Mouse (Mus musculus): ENCODE measurements around the gene Olfr165.
"Not testable (repeated sequence)": the region's sequence is repeated elsewhere in the genome, so short reads cannot be mapped to it uniquely, and the experiment has no call there.

Olfr165 gene

GRCm38 (mm10) chr16:19423034-19423433 is at the start of gene Olfr165:
Olfr165 (minus strand) TSS chr16:19423134.
- no peak for DNase-seq

DNA sequence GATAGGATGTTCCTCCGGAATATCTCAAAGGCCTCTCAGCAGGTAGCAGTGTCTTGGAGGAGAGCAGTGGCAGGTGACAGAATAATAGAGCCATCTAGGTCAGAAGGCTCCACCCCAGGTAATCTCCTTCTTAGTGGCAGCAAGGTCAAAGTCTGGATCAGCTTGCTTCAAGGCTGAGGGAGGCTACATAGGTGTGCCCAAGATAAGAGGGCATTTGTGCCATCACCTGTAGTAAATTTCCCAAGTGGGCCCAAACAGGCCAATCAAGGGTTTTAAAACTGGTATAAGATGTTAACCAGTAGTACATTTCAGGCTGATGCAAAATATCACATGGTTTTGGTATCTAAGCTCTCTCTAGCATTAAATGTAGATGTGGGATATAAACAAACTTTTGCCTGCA is 41.4 kb upstream of the Olfr165 start:
- no peak for DNase-seq

- DNase-seq: not testable (repeated sequence)
These were observed 35.8 kb upstream of the Olfr165 start for GRCm38 (mm10) chr16:19458741-19459140.

GRCm38 (mm10) chr16:19387984-19388383 is 35.0 kb downstream of the Olfr165 start:
- no peak for DNase-seq
